Mouse (Mus musculus): ENCODE results near the gene Gm10401.

DNA sequence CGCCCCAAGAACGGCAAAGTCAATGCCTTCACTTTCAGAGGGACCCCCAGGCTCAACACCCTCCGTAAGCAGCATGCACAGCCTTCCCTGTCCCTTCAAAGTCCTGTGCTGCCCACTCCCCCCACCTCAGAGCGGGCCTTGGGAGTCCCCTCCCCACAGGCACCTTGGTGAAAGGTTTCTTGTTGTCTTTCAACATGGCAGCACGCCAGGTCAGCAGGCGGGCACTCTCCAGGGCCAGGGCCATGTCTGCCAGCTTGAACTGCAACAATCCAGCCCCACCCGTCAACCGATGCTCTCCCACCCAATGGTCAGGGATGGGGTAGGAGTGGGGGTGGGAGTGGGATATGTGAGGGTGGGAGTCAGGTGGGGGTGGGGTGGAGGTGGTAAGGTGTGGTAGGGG is 13.1 kb upstream of the Gm10401 start:
- TF ChIP-seq USF1 (IDR thresholded peaks at IDR 0.05; ENCODE audit: low read depth, low read length): no peak
- TF ChIP-seq CTCF (conservative IDR thresholded peaks at IDR 0.05 in 1 of 2, IDR thresholded peaks at IDR 0.05 in 1 of 2; ENCODE audit: low read depth in 2 of 2, low read length in 2 of 2): no peak
- TF ChIP-seq ELF1 (IDR thresholded peaks at IDR 0.05; ENCODE audit: low read depth, low read length): no peak
- no peak for TF ChIP-seq MAX (IDR thresholded peaks at IDR 0.05; ENCODE audit: low read length)
- no peak for TF ChIP-seq POLR2A (IDR thresholded peaks at IDR 0.05; ENCODE audit: low read depth, low read length)
